Mouse (Mus musculus): Measurements from ENCODE around the gene Zfp729b.

Zfp729b gene

DNA sequence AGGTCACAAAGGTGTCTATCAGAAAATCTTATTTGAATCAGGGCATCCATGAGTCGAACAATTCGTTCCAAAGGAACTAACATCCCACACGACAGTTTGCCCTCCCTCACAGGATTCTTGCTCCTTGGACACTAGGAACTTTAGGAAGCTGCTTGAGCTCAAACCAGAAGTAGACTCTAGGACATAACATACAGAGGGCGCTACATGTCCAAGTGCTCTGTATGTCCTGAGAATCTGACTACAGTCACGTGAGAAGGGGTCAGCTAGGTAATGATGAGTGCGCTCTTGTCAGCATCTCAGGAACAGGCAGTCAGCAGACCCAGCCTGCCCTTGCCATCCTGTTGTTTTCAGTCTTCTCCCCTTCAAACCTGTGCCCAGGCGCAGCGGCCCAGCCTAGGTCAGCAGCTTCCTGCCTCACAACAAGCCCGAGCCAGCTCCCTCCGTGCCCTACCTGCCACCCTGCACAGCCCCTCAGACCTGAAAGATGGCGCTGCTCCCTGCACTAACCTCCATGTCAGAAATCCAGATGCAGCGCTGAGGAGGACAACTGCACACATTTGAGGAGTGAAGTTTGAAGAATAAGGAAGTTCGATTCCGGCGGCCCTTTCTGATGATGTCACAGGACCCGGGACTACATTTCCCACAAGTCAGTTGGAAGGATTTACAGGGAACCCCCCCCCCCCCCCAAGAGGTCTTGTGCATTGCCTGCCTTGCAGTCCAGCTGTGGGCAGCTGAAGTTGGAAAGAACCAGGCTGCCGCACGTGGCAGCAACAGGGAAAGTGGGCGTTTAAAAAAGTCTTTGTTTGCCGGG is at the start of gene Zfp729b:
Gene Zfp729b (minus strand): TSS at position 642 of the 811 bp plus-strand sequence.
- DNase-seq = peak; percentile 96

DNA sequence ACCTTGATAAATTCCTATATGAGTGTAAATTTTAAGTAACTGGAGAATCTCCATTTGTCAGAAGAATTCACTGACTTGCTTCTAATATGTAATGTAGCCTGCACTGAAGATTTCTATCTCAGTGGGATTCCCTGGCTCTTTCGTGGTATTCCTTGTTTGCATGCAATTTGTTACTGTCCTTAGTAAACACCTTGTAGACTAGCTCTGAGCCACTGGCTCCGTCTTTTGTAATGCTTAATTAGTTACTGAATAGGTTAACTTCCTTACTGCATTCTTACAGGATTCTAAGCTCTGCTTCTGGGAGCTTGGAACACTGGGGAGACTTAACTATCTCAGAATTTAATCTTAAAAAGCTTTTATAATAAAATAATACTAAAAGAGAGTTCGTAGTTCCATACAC is 43.0 kb upstream of the Zfp729b start:
- no peak for DNase-seq

DNA sequence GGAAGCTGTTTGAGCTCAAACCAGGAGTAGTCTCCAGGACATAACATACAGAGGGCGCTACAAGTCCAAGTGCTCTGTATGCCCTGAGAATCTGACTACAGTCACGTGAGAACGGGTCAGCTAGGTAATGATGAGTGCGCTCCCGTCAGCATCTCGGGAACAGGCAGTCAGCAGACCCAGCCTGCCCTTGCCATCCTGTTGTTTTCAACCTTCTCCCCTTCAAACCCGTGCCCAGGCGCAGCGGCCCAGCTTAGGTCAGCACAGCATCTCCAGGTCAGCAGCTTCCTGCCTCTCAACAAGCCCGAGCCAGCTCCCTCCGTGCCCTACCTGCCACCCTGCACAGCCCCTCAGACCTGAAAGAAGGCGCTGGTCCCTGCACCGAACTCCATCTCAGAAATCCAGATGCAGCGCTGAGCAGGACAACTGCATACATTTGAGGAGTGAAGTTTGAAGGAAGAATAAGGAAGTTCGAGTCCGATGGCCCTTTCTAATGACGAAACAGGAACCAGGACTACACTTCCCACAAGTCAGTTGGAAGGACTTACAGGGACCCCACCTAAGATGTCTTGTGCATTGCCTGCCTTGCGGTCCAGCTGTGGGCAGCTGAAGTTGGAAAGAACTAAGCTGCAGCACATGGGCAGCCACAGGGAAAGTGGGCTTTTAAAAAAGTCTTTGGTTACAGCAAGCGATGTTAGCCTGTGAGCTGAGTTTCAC is 27.9 kb upstream of the Zfp729b start, which contains the start of the genes Gm49345 and Zfp729a:
Gene Gm49345 (minus strand): TSS at position 476 of the 714 bp plus-strand sequence.
Gene Zfp729a (minus strand): TSS at position 498 of the 714 bp plus-strand sequence.
- peak; percentile 89 for DNase-seq

DNA sequence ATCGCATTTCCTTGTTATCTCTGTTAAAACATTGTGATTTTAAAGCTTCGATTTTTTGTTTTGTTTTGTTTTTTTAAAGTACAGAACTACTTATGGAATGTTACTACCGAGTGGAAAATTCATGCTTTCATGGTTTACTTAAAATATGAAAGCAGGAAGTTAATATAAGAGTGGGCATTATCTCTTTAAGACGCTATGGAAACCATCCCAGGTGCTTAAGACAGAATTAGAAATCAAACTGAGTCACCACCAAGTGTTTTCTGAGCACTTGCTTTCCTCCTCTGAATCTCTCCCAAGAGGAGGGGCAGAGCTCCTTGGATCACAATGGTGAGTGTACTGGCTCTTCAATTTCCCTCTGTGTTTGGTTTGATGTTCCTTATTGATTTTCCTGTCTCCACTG is 601 bp upstream of the Zfp729b start:
- DNase-seq = no peak

DNA sequence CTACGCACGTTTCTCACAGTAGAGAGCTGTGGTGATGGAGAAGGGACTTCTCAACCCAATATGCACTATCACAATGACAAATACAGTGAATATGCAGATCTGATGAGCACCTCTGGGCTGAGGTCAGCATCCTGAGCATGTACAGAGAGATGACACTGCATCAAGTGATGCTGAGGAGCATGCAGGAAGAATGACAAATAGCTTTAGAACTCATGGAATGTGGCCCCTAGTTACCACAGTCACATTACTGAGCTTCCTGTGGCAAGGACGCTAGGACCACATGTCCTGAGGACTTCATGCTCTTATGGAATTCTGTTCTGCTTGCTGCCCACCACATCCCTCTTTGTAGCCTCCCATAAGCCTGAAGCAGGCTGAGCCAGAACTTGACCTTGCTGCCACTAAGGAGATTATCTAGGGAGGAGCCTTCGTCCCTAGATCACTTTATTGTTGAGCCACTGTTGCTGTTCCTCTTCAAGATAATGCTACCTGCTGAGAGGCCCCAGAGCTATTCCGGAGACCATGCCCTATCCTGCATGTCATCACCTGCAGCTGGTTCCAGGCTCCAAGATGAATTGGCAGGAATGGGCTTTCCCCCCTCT is 36.8 kb downstream of the Zfp729b start:
- DNase-seq = no peak

DNA sequence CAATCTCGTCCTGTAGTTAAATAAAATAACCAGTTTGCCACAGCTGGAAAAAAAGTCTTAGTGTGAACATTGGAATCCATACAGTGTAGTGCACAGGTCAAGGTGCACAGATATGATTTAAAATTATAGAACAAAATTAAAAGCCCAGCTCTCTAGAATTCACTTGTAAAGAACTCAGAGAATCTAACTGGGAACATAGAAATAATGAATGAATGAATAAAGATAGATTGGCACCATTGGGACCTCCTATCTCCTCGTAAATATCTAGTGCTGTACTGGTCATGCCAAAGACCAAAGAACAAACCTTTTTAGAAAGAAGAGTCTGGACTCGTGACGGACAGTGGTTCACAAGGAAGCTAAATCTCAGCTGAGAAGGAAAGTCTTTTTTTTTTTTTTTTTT is 55.8 kb downstream of the Zfp729b start, which contains the start of gene Zfp748:
Gene Zfp748 (minus strand): TSS at position 101 of the 400 bp plus-strand sequence.
- no peak for DNase-seq

DNA sequence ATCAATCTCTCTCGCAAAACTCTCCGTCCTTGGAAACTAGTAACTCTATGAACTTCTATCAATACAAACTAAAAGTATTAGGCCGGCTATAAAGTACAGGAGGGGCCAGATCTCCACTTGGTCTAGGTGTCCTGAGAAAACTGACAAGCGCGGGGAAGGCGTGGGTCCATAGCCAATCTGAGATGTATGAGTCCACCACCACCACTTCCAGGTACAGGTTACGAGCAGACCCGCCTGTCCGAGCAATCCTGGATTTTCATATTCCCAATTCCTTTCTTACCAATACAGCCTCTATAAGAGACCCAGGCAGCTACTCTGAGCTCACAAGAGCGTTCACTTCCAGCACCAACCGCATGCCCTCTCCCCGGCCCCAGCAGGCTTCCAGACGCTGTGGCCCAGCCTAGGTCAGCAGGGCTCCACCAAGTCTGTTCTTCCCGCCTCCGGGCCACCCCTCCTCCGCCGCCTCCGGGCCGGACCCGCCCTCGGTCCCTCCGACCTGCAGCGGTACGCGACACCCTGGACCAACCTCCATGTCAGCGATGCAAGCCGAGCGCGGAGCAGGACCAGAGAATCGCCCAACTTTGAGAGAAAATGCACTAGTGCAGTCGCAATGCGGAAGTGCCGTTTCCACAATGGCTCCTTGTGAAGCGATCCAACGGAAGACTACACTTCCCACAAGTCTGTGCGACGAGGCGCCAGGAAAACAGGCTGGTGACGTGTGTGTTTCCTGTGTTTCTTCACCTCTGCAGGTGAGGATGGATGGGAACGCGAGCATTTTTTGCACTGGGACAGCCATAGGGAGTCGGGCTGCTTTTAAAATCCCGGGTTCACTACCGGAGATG is 56.8 kb downstream of the Zfp729b start:
- peak; percentile 92 for DNase-seq

DNA sequence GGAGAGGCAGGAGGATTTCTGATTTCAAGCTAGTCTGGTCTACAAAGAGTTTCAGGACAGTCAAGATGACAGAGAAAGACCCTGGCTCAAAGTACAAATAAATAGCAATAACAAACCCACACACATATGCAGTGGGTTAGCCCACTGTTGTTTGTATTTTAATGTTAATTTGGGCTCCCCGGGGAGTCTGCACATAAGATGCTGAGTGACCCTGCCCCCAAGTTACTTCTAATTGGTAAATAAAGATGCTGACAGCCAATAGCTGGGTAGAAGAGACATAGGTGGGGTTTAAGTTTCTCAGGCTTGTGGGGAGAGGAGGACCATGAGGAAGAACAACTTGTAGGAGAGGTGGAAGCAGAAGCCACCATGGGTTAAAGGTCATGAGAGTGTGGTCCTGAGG is 63.6 kb downstream of the Zfp729b start:
- DNase-seq = no peak
